Mouse (Mus musculus) hindbrain, embryonic 12.5 days (tissue): Measurements from ENCODE around the gene Slc25a5. TPM values are rescaled to one million over a fixed set of nuclear protein-coding genes. Genes with fewer than 3 reads are reported as not detected.
A peak's percentile ranks its signal among the peaks of the same experiment; 100 is the strongest.

Source experiments
- ATAC-seq: fragments of 200-750 bp; cut with Nextera tagmentation; 2 replicates; pipeline ENCODE4 v1.8.0; 2017; ENCODE audit warnings: moderate TSS enrichment; ENCODE audit not compliant: low FRiP score
- H3K27ac ChIP-seq: fragments of 300-500 bp; sonication (generic); 2 replicates; pipeline ENCODE4 v1.5.1; 2016; ENCODE audit warnings: mild to moderate bottlenecking
- H3K27me3 ChIP-seq: fragments of 300-500 bp; sonication (generic); 2 replicates; pipeline ENCODE4 v1.6.1; 2016; ENCODE audit warnings: mild to moderate bottlenecking
- H3K36me3 ChIP-seq: fragments of 300-500 bp; sonication (generic); 2 replicates; pipeline ENCODE4 v1.6.1; 2016; ENCODE audit warnings: mild to moderate bottlenecking
- H3K4me1 ChIP-seq: fragments of 300-500 bp; sonication (generic); 2 replicates; pipeline ENCODE4 v1.6.1; 2016
- H3K4me2 ChIP-seq: fragments of 300-500 bp; sonication (generic); replicated peaks from 2 replicates; pipeline ENCODE4 v1.6.1; 2016; ENCODE audit warnings: mild to moderate bottlenecking
- H3K4me3 ChIP-seq: fragments of 300-500 bp; sonication (generic); 2 replicates; pipeline ENCODE4 v1.5.1; 2016; ENCODE audit warnings: mild to moderate bottlenecking
- H3K9ac ChIP-seq: fragments of 300-500 bp; sonication (generic); 2 replicates; pipeline ENCODE4 v1.6.1; 2016; ENCODE audit warnings: mild to moderate bottlenecking, moderate library complexity
- H3K9me3 ChIP-seq: fragments of 300-500 bp; sonication (generic); replicated peaks from 2 replicates; pipeline ENCODE4 v1.6.1; 2016; ENCODE audit warnings: mild to moderate bottlenecking
- WGBS: fragments of 180-500 bp; shearing (Covaris S2); methylation state at CpG from one replicate; pipeline ENCODE4 v1.1.7; 2016; 5-methylcytosine and 5-hydroxymethylcytosine counted together
- polyA plus RNA-seq: library from polyadenylated mRNA; unstranded; fragments of >200 nt; fragmentation: Nextera tagmentation; extraction: Ambion mirVana; gene quantifications from 2 replicates; pipeline ENCODE4 v1.2.1, GENCODE M21; 2016

Gene Slc25a5
- polyA plus RNA-seq, 1 experiment from 2014 or later = 566 TPM

DNA sequence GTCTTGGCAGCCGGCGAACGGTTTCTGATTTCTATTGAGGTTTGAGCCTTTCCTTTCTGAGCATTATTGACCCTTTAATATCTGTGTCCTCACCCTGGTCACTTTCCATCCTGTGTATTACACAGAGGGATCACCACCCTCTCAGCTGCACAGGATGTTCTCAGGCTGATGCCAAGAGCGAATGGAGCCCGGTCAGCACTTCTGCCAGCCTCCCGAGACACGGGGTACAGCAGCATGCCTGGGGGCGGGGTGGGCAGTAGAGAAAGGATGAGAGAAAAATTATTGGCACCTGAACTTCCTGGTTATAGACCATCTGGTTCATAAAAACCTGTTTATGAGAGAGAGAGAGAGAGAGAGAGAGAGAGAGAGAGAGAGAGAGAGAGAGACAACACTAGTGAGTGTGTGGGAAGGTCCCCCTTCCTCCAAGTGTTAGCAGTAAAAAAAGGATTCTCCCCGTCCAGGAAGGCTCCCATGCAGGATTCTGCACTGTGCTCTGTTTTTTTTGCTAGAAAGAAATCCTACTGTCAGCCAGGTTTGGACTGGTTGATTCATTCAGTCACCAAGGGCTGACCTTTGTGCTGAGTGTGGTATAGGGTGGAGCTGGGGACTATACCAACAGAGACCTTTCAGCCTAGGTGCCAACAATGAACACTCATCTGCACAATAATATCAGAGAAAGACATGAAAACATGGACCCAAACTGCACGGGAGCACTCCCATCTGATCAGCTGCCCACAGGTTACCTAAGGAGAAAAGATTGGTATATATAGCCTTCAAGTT lies 28.7 kb downstream of the Slc25a5 start:
- WGBS = 86% methylated on average over 10 of the region's 10 CpGs

DNA sequence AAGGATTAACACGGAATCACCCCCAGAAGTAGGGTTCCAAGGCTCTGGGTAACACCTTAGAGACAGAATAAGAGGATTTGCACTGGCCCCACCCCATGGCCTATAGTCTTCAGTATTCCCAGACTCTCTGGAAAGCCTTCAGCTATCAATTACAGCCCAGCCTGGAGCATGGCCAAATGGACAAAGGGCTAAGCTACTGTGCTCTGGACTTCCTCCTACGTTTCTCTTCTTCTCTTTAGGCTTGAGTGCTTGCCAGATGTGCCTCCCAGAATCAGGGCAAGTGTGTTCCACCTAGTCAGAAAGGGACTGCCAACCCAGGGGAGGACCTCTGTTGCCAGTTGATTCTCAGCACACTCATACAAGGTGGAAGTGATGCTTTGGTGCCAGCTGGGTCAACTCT lies 29.6 kb downstream of the Slc25a5 start:
- Histone ChIP-seq H3K9me3 (no peaks in the 10 kb centered on the region), H3K4me3 (no peak overlapping the region), H3K9ac (no peak overlapping the region), H3K4me2 (no peak overlapping the region), H3K4me1 (no peaks in the 10 kb centered on the region), H3K36me3 (no peaks in the 10 kb centered on the region), H3K27me3 (no peaks in the 10 kb centered on the region), H3K27ac (no peak overlapping the region)
- WGBS = 56% methylated on average over 2 of the region's 2 CpGs
- ATAC-seq = no peak

More for the DNA sequence above, 28.7 kb downstream of the Slc25a5 start:
- ATAC-seq = no peak
- Histone ChIP-seq H3K4me2 (no peak overlapping the region), H3K27me3 (no peaks in the 10 kb centered on the region), H3K4me3 (no peak overlapping the region), H3K9me3 (no peaks in the 10 kb centered on the region), H3K36me3 (no peaks in the 10 kb centered on the region), H3K4me1 (no peaks in the 10 kb centered on the region; the same call in 1 of the 2 replicates), H3K9ac (no peak overlapping the region), H3K27ac (no peak overlapping the region)

DNA sequence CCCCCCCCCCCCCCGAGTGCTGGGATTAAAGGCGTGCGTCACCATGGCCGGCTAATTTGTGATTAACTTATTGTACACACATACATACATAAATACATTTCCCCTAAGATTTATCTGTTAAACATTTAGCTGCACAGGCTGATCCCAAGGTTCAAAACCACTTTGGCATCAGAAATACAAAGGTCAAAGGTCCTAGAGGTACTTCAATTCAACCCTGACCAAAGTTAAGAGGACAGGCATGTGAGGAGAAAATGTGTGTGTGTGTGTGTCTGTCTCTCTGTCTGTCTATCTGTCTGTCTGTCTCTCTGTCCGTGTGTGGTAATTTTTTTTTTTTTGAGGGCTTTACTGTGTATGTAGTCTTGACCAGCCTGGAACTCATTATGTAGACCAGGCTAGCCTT lies 31.4 kb downstream of the Slc25a5 start:
- ATAC-seq = no peak
- Histone ChIP-seq H3K4me3 (no peak overlapping the region), H3K27ac (no peak overlapping the region), H3K4me1 (no peaks in the 10 kb centered on the region), H3K27me3 (no peaks in the 10 kb centered on the region), H3K4me2 (no peak overlapping the region), H3K36me3 (no peaks in the 10 kb centered on the region), H3K9ac (no peak overlapping the region), H3K9me3 (no peaks in the 10 kb centered on the region)
- WGBS = 89% methylated on average over 4 of the region's 5 CpGs

DNA sequence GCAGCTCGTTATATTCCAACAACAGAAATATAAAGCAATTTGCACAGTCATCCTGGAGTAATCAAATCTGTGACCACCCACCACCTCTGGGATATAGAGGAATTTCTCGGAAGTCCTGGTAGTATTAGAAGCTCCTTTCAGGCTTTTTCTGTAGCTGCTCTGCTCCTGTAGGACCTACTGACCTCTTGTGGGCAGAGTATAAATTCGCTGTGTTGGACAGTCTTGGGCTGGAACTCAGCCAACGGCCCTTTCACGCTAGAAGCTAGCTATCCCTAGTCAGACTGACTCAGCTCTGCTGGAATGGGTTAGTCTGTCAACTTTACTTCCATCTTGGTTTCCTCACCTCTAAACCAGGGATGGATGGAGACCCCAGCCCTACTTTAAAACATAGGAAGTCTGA lies 34.8 kb downstream of the Slc25a5 start:
- Histone ChIP-seq H3K27ac (no peak overlapping the region), H3K4me2 (no peak overlapping the region), H3K4me1 (no peaks in the 10 kb centered on the region), H3K36me3 (no peaks in the 10 kb centered on the region), H3K9ac (no peak overlapping the region), H3K4me3 (no peak overlapping the region), H3K27me3 (no peaks in the 10 kb centered on the region), H3K9me3 (no peaks in the 10 kb centered on the region)
- no peak for ATAC-seq
- 34% methylated on average over 5 of the region's 5 CpGs for WGBS

DNA sequence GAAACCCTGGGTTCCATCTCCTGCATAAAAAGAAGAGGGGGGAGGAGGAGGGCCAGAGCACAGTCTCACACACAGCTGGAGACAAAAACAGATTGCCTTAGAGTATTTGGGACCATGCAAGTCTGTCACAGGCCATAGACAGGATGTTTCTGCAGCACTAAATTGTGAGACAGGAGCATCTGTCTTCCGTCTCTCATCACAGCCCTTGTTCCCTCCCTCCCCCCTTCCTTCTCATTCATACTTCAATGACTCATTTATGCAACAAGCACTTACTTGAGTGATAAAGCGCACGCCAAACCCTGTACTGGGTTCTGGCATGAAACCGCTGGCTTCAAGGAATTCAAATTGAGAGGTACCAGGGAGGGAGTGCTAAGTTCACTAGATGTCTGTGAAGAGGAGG lies 36.2 kb downstream of the Slc25a5 start:
- Histone ChIP-seq H3K27me3 (no peaks in the 10 kb centered on the region), H3K27ac (no peak overlapping the region), H3K4me2 (no peak overlapping the region), H3K4me1 (no peaks in the 10 kb centered on the region), H3K9me3 (no peaks in the 10 kb centered on the region), H3K9ac (no peak overlapping the region), H3K36me3 (no peaks in the 10 kb centered on the region), H3K4me3 (no peak overlapping the region)
- WGBS = 83% methylated on average over 4 of the region's 4 CpGs
- ATAC-seq = no peak

DNA sequence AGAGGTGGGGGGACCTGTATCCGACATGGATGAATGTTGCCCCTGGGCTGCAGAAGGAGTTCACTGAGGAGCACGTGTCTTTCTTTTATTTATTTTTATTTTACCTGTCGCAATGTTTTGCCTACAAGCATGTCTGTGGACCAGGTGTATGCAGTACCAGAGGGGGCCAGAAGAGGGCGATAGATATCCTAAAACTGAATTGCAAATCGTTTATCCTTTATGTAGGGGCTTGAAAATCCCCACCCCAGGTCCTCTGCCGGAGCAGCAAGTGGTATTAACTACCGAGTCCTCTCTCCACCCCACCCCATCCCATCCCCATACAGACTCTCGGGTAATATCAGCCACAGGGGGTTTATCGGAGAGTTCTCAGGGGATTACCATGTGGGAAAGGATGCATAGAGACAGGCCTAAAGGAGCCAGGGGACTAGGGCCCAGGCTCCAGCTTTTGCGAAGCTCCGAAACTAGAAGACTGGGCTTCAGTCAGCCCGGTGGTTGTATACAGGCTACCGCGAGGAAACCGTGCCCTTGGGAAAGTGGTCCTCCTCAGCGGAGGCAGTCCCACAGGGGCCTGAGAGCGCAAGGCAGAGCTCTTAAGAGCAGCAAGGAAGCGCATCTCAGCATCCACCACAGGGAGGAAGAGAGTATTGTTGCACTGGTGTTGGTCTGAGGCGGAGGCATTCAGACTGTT lies 38.1 kb downstream of the Slc25a5 start:
- H3K27ac ChIP-seq = peak overlapping the region; percentile 57; the same call in 1 of the 2 replicates
- H3K9me3 ChIP-seq = no peaks in the 10 kb centered on the region
- no peaks in the 10 kb centered on the region for H3K4me1 ChIP-seq
- 20% methylated on average over 19 of the region's 19 CpGs for WGBS
- ATAC-seq = peak; percentile 64
- no peaks in the 10 kb centered on the region for H3K27me3 ChIP-seq
- H3K4me3 ChIP-seq = peak overlapping the region; percentile 25
- 0 out of 2 replicates have a peak overlapping the region, but pooled peaks have one; percentile 38 for H3K9ac ChIP-seq
- H3K36me3 ChIP-seq = no peaks in the 10 kb centered on the region
- H3K4me2 ChIP-seq = peak overlapping the region; percentile 48

DNA sequence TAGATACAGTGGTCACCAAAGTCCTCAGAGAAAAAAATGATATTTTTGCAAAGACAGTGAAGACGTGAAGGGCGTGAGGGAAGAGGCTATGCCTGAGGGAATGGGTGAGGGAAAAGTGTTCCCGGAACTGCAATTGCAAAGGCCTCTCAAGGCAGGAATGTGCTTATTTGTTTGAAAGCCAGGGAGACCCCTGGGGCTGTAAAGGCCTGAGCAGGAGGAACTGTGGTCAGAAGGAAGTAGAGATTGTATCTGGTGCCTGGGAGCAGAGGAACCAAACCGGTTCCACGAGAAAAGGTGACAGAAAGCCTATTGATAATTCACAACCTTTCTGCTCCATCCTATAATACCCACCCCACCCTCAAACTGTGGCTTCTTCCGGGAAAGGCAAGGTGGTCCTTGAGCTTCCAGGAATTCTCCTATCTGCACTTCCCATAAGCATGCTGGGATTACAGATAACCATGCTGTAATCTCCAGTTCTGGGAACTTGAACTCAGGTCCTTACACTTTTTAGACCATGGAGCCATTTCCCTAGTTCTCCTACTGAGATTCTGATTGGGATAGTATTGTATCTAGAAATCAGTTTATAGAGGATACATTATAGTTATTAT lies 41.7 kb downstream of the Slc25a5 start:
- Histone ChIP-seq H3K4me2 (no peak overlapping the region), H3K9ac (no peak overlapping the region), H3K27me3 (no peaks in the 10 kb centered on the region), H3K9me3 (no peaks in the 10 kb centered on the region), H3K27ac (no peak overlapping the region), H3K36me3 (no peaks in the 10 kb centered on the region), H3K4me1 (no peaks in the 10 kb centered on the region), H3K4me3 (no peak overlapping the region)
- no peak for ATAC-seq
- 73% methylated on average over 6 of the region's 6 CpGs for WGBS

GRCm38 (mm10) chrX:36839391-36839790 lies 43.9 kb downstream of the Slc25a5 start:
- WGBS = 76% methylated on average over 7 of the region's 7 CpGs
- Histone ChIP-seq H3K9ac (no peak overlapping the region), H3K9me3 (no peaks in the 10 kb centered on the region), H3K27me3 (no peaks in the 10 kb centered on the region), H3K4me2 (no peak overlapping the region), H3K36me3 (no peaks in the 10 kb centered on the region), H3K4me3 (no peak overlapping the region), H3K27ac (no peak overlapping the region), H3K4me1 (no peaks in the 10 kb centered on the region)
- ATAC-seq = no peak

GRCm38 (mm10) chrX:36841698-36842097 lies 46.2 kb downstream of the Slc25a5 start:
- Histone ChIP-seq H3K4me3 (no peak overlapping the region), H3K9me3 (no peaks in the 10 kb centered on the region), H3K9ac (no peak overlapping the region), H3K27ac (no peak overlapping the region), H3K4me2 (no peak overlapping the region), H3K4me1 (no peaks in the 10 kb centered on the region), H3K27me3 (no peaks in the 10 kb centered on the region), H3K36me3 (no peaks in the 10 kb centered on the region)
- ATAC-seq = no peak
- WGBS = 86% methylated on average over 6 of the region's 6 CpGs

DNA sequence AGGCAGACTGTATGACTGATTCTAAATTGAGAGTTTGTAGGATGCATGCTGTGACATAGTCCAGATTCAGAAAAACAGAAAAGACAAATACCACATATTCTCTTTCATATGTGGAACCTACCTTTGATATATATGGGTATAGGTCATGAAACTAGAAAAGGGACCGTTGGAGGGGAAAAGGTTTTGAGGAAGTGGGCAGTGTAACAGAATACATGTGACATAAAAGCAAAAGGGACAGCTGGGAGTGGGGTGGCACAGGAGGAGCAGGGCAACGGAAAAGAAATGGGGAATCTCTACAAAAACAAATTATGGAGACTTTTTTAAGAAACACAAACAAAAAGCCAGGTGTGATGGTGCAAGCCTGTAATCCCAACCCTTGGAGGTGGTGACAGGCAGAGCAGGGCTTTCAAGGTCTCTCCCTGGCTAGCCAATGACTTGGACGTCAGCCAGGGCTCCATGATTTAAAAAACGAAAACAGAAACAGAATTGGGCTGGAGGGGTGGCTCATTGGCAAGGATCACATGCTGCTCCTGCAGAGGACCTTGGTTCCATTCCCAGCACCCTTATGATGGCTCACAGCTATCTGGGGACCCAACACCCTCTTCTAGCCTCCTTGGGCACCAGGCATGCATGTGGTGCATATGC lies 48.0 kb downstream of the Slc25a5 start:
- ATAC-seq = no peak
- Histone ChIP-seq H3K9ac (no peak overlapping the region), H3K9me3 (no peaks in the 10 kb centered on the region), H3K4me1 (no peaks in the 10 kb centered on the region), H3K4me3 (no peak overlapping the region), H3K27me3 (no peaks in the 10 kb centered on the region), H3K27ac (no peak overlapping the region), H3K36me3 (no peaks in the 10 kb centered on the region), H3K4me2 (no peak overlapping the region)
- 67% methylated on average over 4 of the region's 4 CpGs for WGBS

GRCm38 (mm10) chrX:36847152-36847551 lies 51.7 kb downstream of the Slc25a5 start:
- ATAC-seq = no peak
- Histone ChIP-seq H3K4me1 (no peaks in the 10 kb centered on the region), H3K4me3 (no peak overlapping the region), H3K27me3 (no peaks in the 10 kb centered on the region), H3K9me3 (no peaks in the 10 kb centered on the region), H3K9ac (no peak overlapping the region), H3K4me2 (no peak overlapping the region), H3K36me3 (no peaks in the 10 kb centered on the region), H3K27ac (no peak overlapping the region)
- 78% methylated on average over 1 of the region's 1 CpGs for WGBS
